Mouse (Mus musculus) cerebellum, adult 2 months (tissue): ENCODE measurements at regions not wholly inside any gene's neighbourhood (a gene's known extent, or its start where the extent isn't known, plus 50 kb on each side); places are given as distances from the start of the nearest gene placed in this dataset.

Experiments
- DNase-seq, 2 experiments: peaks; one replicate each; pipeline ENCODE4 v3.0.0; 2021
- H3K27ac ChIP-seq: fragments of 200-500 bp; 2 replicates; pipeline ENCODE4 v1.5.1; 2012; ENCODE audit warnings: low read length, control low read depth, inconsistent platforms; ENCODE audit not compliant: insufficient read depth
- H3K27me3 ChIP-seq: fragments of 200-500 bp; 2 replicates; pipeline ENCODE4 v1.6.1; 2012; ENCODE audit warnings: inconsistent platforms, mild to moderate bottlenecking, low read length, moderate library complexity; ENCODE audit not compliant: control insufficient read depth, insufficient read depth
- H3K4me1 ChIP-seq: fragments of 200-500 bp; 2 replicates; pipeline ENCODE4 v1.6.1; 2011; ENCODE audit warnings: low read length; ENCODE audit not compliant: control insufficient read depth, insufficient read depth
- H3K4me3 ChIP-seq: fragments of 200-500 bp; replicated peaks from 2 replicates; pipeline ENCODE3; 2011; ENCODE audit warnings: mild to moderate bottlenecking, low read depth, low read length, control low read depth; ENCODE audit not compliant: insufficient read depth
- CTCF ChIP-seq: fragments of 200-500 bp; IDR thresholded peaks from 2 replicates; pipeline ENCODE4 v1.5.1; 2011; ENCODE audit warnings: low read depth, mild to moderate bottlenecking, control low read depth, low read length, moderate library complexity, borderline replicate concordance; ENCODE audit not compliant: insufficient read depth
- POLR2A ChIP-seq: fragments of 200-500 bp; IDR thresholded peaks from 2 replicates; pipeline ENCODE4 v1.6.1; 2011; ENCODE audit warnings: low read length, control low read depth, borderline replicate concordance; ENCODE audit not compliant: insufficient read depth
- WGBS: fragments of 180-500 bp; shearing (Covaris S2); methylation state at CpG from one replicate; pipeline ENCODE4 v1.1.7; 2018; 5-methylcytosine and 5-hydroxymethylcytosine counted together

- TF ChIP-seq CTCF (peak; percentile 92), POLR2A (no peak)
- Histone ChIP-seq H3K27me3 (no peaks in the 10 kb centered on the region), H3K27ac (no peak overlapping the region), H3K4me3 (no peak overlapping the region), H3K4me1 (no peaks in the 10 kb centered on the region)
- WGBS: 35% methylated on average over 11 of the region's 11 CpGs
- peak; percentile 68 to 74 for DNase-seq
These were observed 886.6 kb upstream of the Car8 start for GRCm38 (mm10) chr4:9125236-9125963.

DNA sequence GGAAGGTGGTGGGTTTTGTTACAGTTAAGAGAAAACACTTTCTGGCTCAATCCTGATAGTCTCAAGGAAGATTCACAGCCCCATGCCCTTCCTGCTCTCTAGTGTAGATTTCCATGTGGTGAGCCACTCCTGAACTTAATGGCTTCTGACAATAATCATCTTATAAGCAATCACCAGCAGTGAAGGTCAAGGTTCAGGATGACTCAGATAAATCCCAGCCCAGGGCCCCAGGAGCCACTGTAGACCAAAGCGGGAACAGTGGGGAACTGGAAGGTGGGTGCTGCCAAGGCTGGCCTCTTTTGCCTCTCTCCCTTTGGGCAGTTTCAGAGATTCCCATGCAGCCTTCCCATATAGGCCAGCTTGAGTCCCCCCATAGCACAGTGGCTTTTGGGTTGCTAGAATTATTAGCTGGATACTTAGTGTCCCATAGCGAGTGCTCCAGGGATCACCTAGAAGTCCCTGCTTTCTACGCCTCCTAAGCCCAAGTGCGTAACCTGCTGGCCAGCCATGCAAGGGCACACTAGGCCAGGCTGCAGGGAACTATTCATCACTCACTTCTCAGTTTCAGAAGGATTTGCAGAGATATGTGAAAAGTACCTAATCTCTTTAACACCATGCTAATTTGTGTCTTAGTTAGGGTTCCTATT, 885.9 kb upstream of the Car8 start:
- Histone ChIP-seq H3K4me3 (no peak overlapping the region), H3K27me3 (no peaks in the 10 kb centered on the region), H3K27ac (no peak overlapping the region), H3K4me1 (no peaks in the 10 kb centered on the region)
- no peak for TF ChIP-seq POLR2A
- WGBS: 98% methylated on average over 4 of the region's 4 CpGs
- DNase-seq: no peak

DNA sequence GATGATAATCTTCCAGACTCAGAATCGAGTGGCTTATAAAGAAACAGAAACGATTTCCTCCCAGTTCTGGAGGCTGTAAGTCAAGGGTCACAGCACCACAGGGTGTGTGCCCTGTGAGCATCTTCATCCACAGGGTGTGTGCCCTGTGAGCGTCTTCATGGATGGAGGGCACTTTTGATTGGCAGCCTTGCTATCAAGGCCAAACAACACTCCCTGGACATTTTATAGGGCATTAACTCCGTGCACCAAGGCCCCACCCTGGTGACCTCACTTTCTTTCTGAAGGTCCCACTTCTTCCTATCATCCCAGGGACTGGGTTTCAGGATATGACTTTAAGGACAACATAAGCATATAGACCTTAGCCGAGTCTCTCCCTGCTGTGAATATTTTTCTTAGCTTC, 885.3 kb upstream of the Car8 start:
- Histone ChIP-seq H3K4me3 (no peak overlapping the region), H3K27me3 (no peaks in the 10 kb centered on the region), H3K4me1 (no peaks in the 10 kb centered on the region), H3K27ac (no peak overlapping the region)
- DNase-seq: no peak
- no peak for TF ChIP-seq POLR2A
- no peak for TF ChIP-seq CTCF
- 71% methylated on average over 5 of the region's 5 CpGs for WGBS

DNA sequence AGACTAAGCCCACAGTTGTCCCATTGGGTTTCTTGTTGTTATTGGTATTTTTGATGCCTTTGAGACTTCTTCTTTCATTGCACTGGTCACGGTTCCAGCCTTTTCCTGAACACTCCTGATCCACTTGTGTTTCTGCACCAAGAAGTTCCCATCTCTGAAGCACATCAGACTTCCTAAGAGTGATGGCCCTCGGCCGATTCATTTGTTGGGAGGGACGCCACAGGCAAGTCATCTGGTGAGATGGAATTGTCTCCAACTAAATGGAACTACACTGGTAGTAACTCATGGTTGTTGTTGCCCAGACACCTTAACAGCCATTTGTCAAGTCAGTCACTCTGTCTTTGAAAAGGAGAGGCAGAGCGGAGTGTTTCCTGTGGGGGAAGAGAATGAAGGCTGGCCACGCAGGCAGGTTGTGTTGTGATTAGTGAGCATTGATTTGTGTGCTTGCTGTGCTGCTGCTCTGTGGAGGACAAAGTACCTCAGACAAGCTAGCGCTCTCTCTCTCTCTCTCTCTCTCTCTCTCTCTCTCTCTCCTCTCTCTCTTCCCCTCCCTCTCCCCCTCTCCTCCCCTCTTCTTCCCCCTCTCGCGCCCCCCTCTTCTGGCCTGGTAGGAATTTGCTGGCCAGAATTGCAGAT, 884.7 kb upstream of the Car8 start:
- 72% methylated on average over 9 of the region's 9 CpGs for WGBS
- no peaks in the 10 kb centered on the region for H3K4me1 ChIP-seq
- TF ChIP-seq CTCF: no peak
- no peak for TF ChIP-seq POLR2A
- DNase-seq: no peak
- no peak overlapping the region for H3K27ac ChIP-seq
- no peaks in the 10 kb centered on the region for H3K27me3 ChIP-seq
- H3K4me3 ChIP-seq: no peak overlapping the region

DNA sequence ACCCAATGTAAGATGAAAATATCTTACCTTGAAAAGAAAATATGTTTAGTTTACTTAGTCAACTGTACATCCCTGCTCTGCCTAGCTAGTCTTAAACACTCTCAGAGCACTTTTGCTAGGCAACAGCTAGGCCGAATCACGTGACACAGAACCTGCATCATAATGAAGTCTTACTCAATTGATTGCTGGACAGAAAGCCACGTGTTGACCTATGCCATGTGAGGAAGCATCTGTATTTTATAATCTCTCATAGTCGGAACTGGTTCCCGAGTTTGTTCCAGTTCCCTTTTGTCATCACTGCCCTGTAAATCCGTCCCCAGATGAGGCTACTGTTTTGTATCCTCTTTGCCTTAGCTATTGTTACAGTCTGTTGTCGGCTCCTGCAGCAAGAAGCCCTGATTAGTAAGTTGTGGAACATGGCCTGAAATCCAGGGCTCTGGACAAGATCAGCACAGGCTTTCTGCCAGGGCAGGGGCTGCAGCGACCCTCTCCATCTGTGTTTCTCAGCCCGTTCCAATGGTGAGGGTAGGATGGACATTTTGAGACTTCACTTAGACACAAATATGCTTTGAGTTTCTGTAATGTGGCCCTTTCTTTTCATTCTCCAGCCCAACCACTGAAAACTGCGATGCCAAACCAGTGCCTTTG, 883.9 kb upstream of the Car8 start:
- Histone ChIP-seq H3K4me1 (no peaks in the 10 kb centered on the region), H3K27ac (no peak overlapping the region), H3K4me3 (no peak overlapping the region), H3K27me3 (no peaks in the 10 kb centered on the region)
- no peak for DNase-seq
- 75% methylated on average over 10 of the region's 10 CpGs for WGBS
- TF ChIP-seq CTCF (no peak), POLR2A (no peak)

GRCm38 (mm10) chr4:9116955-9117647, 878.3 kb upstream of the Car8 start:
- H3K4me1 ChIP-seq: peaks cover 7% of the 10 kb centered on the region
- no peak for DNase-seq
- TF ChIP-seq CTCF (no peak), POLR2A (no peak)
- whole genome bisulfite sequencing: 94% methylated on average over 4 of the region's 4 CpGs
- no peak overlapping the region for H3K4me3 ChIP-seq
- no peak overlapping the region for H3K27ac ChIP-seq
- no peaks in the 10 kb centered on the region for H3K27me3 ChIP-seq

DNA sequence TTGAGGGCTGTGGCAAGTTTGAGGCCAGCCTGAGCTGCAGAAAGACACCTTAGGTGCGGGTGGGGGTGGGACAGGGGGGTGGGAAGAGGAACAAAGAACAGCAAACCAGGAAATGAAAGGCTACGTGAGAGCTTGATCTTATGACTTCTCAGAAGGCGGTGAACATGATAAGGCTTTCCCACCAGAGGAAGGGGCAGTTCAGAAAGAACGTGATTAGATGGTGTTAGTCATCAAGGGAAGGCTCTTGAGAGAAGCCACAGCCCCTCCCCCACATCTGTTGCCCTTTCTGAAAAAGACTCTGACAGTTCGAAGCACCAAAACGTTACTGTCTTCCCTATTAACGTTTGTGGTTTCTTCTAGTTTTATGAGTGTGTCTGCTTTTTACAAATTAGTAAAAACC, 877.0 kb upstream of the Car8 start:
- Histone ChIP-seq H3K27ac (no peak overlapping the region), H3K4me1 (peaks cover 7% of the 10 kb centered on the region), H3K4me3 (no peak overlapping the region), H3K27me3 (no peaks in the 10 kb centered on the region)
- no peak for DNase-seq
- 77% methylated on average over 7 of the region's 7 CpGs for WGBS
- no peak for TF ChIP-seq POLR2A
- TF ChIP-seq CTCF: no peak

GRCm38 (mm10) chr4:9113982-9114381, 875.1 kb upstream of the Car8 start:
- TF ChIP-seq POLR2A: no peak
- TF ChIP-seq CTCF: no peak
- no peaks in the 10 kb centered on the region for H3K27me3 ChIP-seq
- H3K4me3 ChIP-seq: no peak overlapping the region
- WGBS: 13% methylated on average over 5 of the region's 5 CpGs
- H3K27ac ChIP-seq: no peak overlapping the region
- peak; percentile 55 to 72 for DNase-seq
- H3K4me1 ChIP-seq: peaks cover 7% of the 10 kb centered on the region
